Mouse (Mus musculus) fibroblast of lung, adult 2 months (primary cell): Measurements from ENCODE around the gene Tcp10c.
"Not testable (repeated sequence)": the region's sequence is repeated elsewhere in the genome, so short reads cannot be mapped to it uniquely, and the experiment has no call there.

ENCODE experiments used
- DNase-seq: peaks from one replicate; pipeline ENCODE4 v3.0.0-alpha.2; 2011; ENCODE audit warnings: low read depth

Tcp10c gene

DNA sequence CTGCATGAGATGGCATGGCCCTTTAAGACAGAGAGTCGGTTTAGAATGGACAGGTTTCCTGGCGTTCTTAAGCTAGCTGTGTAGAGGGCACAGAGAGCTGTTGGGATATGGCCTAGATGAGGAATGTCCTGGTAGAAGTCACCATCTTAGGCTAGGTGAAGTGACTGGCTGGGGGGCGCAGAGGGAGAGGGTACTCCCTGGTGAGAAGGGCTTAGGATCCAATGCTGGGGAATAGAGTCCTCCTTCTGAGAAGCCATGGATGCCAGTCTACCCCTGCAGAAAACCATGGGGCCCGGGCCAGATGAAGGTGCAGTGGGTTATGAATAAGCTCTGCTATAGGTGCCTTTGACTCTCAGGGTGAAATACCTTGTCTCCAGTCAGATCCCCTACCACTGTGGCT lies at the start of gene Tcp10c:
TSS of gene Tcp10c (plus strand) at position 52 of the 400 bp plus-strand sequence.
- DNase-seq = not testable (repeated sequence)

DNA sequence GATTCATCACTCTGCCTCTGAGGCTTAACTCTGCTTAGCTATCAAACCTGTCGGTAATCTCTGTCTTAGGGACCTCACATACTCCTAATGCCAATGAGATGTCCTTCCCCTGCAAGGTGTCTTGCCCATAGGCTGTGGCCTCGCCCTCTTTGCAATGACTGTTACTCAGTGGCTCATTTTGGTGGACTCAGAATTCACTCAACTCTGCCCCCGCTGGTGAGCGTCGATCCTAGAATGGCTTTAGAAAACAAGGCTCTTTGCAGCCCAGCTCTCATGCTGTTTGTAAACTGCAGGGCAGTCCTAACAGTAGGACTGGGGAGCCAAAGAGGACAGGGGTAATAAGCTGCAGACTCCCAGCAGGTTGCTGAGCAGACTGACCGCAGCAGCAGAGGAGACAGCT lies 46.5 kb upstream of the Tcp10c start:
- DNase-seq = not testable (repeated sequence)

DNA sequence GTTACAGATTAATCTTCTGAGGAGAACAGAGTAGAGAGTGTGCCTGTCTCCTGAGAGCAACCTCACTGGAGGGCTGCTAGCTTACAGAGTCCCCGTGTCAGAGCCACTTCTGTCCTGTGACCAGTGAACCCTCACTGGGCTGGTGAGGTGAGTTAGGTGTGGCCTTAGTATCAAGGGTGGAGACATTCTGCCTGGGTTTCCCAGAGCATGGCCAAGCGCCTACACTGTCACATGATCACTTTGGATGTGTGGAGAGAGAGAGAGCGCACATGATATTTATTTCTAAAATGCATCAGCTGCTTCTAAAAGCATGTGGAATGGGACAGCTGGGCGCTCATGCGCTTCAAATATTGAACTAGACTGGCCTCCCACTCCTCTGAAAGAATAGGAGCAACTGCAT lies 46.0 kb upstream of the Tcp10c start:
- DNase-seq = not testable (repeated sequence)

DNA sequence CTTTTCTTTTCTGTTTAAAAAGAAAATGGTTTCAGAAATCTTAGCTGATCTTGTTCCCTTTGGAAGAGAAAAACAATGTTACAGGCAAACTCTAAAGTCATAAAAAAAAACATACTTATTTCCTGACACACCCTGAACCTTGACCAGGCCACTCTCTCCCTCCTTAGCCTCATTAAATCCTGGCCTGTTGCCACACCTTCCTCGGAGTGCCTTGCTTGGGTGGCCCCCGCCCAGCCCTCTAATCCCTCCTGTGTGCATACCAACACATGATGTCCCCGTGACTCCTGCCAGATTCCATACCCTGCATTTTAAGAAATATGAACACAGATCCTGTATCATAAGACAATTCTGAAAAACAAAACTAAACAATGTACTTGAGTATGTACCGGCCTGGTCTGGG lies 45.6 kb upstream of the Tcp10c start:
- DNase-seq = not testable (repeated sequence)

DNA sequence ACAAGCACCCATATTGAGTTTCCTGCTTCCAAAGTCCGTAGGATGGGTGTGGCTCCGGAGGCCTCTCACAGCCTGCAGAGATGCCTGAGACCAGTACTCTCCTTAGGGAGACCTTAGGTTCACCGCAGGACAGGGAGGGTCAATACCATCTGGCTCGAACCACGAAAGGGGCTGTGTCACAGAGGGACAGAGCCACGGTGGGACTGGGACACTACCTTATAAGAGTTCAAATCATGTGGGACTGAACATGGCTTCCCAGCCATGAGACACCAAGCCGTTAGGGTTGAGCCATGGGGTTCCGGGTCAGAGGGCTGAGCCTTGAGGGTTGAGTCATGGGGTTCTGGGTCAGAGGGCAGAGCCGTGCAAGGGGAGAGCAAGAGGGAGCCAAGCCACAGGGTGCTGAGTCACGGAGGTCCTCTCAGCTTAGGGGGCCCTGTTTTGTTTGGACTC lies 45.2 kb upstream of the Tcp10c start:
- not testable (repeated sequence) for DNase-seq

DNA sequence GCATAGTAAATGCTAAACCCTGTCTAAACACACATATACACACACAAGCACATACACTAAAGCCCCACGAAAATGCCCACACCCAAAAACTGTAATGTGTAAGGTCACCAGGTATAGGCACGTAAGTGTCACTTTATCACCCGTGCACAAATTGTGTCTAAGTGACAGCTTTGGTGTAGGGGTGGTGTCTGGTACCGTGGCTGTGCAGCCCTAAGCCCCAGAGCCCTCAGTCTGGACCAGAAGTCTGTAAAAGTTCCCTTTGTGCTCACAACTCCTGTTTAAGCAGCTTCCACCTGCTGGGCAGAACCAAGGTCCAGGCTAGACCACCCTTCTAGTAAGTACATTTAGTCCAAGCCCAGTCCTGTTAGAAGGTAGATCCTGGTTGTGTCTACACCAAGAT lies 24.4 kb upstream of the Tcp10c start:
- DNase-seq = not testable (repeated sequence)

DNA sequence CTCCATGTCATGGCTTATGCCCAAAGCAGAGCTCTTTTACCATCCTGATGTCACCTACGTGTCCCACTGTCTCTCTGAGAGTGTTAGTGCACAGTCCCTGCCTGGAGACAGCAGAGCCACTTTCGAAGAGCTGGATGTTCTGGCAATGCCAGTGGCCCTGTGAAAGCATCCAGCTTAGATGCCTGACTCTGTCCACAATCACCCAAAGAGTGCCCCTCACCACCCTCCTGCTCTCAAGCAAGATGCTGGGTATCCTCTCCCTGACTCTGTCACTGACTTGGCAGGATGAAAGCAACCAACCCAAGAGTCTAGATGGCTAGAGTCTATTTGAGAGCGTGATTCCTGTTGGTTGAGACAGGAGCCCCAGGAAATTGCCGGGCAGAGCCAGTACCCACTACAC lies 23.2 kb upstream of the Tcp10c start:
- DNase-seq = not testable (repeated sequence)

DNA sequence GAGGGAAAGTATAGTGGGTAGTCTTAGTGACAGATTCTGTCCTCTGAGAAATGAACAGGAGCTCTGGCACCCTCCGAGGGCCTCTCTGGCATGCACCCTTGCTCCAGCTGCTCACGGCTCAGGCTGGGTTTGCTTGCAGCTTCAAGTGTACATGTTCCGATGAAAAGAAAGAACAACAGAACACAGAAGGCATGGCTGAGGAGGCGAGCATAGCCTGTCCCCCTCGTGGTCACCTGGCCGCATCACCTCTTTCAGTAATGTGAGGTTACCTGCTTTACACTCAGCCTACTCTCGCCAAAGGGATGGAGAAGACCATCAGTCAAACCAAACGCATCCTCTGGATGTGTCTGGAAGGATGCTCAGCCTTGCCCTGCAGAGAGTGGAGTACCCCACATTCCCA lies 21.9 kb upstream of the Tcp10c start:
- DNase-seq = not testable (repeated sequence)

DNA sequence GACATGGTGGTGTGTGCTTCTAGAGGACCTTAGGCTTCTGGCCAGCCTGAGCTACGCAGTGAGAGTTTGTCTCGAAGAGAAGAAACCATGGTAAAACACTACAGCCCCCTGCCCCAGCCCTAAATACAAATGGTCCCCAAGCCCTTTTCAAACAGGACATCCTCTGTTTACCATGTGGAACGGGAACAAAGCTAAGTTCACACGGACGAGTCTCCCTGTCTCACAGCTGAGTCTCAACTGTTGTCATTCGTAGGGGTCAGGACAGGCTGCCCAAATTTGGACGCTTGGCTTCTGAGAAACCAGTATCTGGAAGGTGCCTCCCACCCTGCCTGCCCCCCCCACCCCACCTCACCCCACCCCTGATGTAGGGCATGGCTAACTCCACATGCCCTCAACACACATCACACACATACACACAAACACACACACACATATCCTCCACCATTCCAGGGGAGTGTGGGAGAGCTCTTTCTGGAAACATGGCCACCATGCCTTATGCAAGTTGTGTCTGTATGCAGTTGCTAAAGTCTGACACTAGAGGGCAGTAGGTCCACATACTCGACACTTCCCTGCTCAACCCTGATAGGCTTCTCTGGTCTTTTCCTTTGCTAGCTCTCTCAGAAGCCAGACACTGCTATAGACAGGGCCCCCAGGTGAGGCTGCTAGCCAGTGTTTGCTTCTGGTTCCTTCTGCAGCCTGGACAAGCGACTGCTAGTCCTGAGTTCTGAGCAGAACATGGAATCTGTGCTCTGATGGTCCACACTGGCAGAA lies 17.2 kb upstream of the Tcp10c start:
- peak; percentile 20 for DNase-seq

DNA sequence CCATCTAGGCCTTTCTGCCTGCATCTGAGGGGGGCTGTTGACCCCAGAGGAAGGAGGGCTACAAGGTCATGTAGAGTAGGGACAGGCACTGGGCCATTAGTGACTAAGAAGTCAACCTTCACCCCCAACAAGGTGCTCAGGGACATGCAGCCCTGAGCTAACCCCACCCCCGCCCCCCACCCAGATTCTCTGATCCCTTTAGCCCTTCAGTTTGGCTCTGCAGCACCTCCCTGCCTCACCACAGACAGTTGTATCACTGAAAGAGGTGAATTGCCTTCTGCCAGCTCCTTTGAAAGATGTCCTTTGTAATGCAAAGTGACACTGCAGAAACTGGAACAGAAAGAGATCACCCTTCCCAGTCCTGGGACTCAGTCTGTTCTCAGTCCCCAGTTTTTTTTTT lies 16.4 kb upstream of the Tcp10c start:
- not testable (repeated sequence) for DNase-seq

DNA sequence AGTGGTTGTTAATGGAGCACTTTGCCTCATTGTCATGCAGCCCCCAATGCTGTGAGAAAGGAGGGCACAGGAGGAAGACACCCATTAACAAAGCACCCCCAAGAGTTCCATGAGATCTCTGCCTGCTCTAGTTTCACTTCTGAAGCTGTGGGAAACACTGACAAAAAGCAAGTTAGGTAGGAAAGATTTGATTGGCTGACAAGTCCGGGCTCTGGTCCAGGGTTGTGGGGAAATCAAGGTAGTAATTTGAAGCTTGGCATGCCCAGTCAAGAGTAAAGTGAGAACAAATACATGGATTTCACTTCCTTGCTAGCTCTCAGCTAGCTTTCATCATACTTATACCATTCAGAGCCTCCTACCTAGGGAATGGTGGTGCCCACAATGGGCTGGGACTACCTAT lies 14.3 kb upstream of the Tcp10c start:
- not testable (repeated sequence) for DNase-seq

DNA sequence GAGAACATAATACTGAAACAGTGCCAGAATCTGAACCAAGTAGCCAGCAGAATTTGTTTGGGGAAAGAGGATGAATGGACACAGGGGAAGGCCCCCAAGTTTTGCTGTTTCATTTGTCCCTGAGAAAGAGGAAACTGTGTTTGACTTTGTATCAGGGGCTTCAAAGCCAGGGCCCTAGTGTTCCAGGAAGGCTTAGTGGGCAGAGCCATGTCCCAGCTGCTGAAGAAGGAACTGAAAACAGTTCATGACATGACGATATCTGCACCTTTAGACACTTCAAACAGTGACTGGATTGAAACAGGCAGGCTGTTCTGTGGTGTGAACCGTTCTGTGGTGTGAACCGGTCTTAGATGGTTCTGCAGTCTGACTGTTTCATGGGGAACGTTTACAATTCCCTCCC lies 8.4 kb upstream of the Tcp10c start:
- DNase-seq = not testable (repeated sequence)

DNA sequence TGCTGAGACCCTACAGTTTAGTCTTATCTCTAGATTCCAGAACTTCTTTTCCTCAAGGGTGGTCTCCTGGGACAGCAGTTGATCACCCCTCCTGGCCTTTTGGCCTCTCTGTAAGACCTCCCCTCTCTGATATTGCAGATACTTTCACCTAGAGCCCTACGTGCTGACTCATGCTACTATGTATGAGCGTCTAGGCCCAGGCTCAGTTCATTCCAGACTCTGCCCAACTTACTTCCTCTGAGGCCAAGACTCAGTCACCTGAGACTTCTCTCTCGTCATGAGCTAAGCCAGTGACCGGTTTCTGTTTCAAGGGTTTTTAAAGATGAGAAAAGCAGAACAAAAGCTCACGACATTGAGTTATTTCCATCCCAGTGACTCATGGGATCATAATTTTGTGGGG lies 4.8 kb upstream of the Tcp10c start:
- not testable (repeated sequence) for DNase-seq

DNA sequence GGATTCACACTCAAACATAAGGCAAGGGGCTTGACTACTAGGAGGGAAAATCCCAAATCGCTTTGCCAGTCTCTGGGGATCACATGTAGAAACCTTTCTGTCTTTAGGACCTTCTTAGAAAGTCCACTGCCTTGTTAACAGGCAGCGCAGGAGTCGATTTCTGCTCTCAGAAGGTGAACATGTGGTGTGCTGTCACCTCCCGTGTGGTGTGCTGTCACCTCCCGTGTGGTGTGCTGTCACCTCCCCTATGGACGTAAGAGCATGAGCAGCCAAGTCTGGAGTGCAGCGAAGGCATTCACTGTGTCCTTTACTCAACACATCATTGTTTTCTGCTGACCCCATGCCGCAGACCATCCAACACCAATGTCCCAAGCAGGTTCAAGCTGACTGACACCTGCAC lies 1.1 kb upstream of the Tcp10c start:
- DNase-seq = not testable (repeated sequence)

DNA sequence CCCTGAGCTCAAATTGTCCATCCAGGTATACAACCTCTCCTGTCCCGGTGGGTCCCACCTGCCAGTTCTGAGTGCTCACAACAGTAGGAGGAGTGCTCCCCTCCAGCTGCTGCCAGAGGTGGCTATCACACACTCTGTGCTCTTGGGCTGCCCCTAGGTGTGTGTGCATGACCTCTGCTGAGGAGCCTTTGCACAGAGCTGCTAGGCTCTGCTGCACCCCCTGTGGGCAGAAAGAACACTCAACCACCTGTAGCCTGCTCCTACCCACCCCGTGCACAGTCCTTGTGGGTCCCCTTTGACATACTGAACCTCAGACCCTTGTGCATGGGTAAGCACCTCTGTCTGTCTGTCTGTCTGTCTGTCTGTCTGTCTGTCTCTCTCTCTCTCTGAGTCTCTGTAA lies 8.1 kb downstream of the Tcp10c start:
- DNase-seq = not testable (repeated sequence)

DNA sequence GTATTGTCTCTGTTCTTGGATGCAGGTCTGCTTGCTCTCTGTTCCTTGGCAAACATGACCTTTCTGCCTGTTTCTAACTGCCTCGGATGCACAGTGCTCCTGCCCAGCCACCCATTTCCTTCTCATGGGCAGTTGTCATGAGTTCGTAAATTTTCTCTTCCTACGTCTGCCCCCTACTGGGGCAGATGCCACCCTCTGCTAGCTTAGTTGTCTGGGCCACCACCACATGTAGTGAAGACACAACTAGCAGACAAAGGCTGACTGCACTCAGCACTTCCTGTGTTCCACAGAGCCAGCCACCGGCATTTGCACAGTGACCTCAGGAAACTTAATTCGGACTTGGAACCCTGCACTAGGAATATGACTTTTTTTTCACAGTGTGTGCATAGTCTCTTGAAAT lies 9.4 kb downstream of the Tcp10c start:
- not testable (repeated sequence) for DNase-seq

DNA sequence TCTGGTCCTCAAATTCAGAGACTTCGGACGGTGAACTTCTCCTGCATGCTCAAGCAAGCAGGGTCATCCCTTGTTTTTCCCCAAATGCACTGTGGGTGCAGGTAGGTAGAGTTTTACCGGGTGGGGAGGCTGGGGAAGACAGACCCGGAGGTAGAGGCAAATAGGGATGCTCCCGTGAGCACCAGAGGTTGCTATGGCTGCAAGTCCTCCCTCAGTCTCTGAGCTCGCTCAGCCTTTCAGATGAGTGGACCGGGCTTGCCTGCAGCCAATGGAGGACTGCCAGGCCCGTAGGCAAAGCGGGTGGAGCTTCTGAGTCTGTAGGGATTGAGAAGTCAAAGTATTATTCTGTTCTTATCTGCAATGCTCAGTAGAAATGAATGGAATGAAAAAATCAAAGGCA lies 9.8 kb downstream of the Tcp10c start:
- not testable (repeated sequence) for DNase-seq

DNA sequence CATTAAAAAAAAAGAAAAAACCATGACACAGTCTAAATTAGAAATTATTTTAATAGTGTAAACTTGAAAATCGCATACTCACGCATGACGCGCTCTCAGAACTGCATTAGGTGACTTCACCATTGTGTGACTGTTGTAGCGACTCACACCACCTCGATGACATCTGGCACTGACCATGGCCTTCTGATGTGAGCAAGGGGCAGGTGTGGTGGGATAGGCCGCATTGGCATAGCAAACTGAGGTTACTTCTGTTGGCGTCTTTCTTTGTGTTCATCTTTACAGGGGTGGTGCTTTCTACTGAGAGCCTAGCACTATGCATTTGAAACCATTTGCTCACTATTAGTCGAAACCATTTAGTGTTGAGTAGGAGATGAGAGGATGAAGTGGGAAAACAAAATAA lies 12.8 kb downstream of the Tcp10c start:
- not testable (repeated sequence) for DNase-seq

DNA sequence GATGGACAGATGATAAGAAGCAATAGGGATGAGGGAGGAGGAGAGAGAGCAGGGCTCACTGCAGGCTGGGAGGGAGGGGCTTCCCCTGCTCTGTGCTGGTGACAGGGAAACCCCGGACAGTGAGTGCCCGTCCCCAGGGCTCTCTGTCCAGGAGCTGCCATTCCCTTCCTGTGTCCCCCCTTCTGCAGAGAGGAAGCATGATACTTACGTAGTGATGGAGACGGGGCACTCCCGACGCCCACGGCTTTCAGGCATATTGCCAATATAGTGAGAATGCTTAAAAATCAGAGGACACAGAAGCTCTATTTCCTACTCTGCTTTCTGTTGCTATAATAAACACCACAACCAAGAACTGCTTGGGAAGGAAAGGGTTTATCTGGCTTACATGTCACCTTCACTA lies 14.3 kb downstream of the Tcp10c start:
- DNase-seq = not testable (repeated sequence)

DNA sequence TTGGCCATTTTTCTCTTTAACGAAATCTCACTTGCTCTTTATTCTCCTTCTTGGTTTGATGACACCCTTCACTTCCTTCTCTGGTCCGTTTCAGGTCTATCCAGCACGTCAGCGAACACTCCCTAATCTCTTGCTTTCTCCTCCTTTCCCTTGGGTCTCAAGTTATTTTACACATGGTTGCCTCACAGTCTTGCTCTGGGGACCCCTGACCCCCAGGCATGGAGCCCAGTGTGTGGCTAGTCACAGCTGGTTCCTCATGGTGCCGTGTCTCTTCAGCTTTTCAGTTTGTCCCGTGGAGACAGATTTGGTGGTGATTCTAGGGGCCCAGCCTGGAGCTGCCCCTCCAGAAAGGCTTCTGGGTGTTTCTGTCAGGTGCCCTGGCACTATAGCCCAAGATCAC lies 16.4 kb downstream of the Tcp10c start:
- DNase-seq = not testable (repeated sequence)

DNA sequence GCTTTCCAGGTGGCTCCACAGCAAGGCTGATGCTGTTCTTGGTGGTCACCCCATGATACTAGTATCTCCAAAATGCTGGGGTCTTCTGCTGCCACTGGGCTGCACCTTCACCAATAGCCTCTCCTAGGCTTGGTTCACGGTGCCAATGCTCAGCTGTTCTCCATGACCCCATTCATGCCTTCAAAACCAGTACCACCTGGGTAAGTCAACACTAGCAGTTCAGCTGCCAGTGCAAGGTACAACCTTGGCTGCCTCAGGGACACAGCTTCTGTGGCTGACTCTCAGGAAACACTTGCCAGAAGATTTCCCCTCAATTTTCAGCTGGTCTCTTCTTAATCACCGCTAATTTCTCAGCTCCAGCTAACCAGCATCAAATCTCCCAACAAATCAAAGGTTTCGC lies 24.0 kb downstream of the Tcp10c start:
- DNase-seq = not testable (repeated sequence)

DNA sequence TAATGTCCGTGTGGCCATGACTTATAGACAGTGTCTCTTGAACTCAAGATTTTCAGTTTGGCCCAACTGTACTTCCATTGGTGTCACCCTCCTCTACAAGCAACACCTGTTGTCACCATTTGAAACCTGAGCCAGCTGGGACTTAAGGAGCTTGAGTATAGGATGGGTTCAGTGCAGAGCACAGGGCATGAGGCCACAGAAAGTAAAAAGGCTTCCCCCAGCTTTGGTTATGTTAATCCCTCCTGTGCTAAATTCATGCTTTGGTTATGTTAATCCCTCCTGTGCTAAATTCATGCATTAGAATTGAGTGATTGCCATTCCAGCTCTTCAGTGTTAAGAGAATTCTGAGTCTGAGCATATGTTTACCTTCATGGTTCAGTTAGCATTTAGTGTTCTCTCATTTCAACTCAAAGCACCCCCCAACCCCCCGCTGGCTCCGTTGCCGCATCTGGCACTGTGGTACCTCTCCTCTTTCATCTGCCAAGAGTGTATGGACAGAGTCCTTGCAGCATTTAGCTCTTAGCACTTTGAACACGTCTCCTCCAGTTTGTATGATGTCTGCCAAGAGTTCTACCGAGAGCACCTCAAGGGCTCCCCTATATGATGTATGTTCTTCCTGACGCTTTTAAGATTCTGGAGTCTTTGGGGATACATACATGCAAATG lies 25.7 kb downstream of the Tcp10c start:
- DNase-seq = not testable (repeated sequence)

DNA sequence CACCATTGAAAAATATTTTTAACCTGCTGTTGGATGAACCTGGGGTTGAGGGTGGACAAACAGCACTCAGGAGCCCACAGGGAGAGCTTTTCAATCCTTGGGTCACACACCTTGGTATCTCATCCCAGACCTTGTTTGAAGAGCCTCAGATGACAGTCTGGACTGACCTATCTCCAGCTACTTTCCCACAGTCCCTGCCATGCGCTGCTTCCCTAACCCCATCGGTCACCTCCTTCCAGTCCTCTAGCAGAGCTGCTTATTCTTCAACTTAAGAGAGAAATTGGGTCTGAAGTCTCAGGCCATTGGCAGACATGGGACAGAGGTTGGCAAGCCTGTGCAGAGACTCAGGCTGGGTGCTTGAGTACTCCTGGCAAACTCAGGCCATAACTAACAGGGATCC lies 26.9 kb downstream of the Tcp10c start:
- not testable (repeated sequence) for DNase-seq
